Mouse (Mus musculus) heart, embryonic 13.5 days (tissue): Measurements from ENCODE around the gene Arhgap17. TPM values are rescaled to one million over a fixed set of nuclear protein-coding genes. Genes with fewer than 3 reads are reported as not detected.
A peak's percentile ranks its signal among the peaks of the same experiment; 100 is the strongest.

ENCODE experiments used
- ATAC-seq: fragments of 200-750 bp; cut with Nextera tagmentation; 2 replicates; pipeline ENCODE4 v1.8.0; 2017; ENCODE audit warnings: moderate TSS enrichment; ENCODE audit not compliant: insufficient number of reproducible peaks, low FRiP score, low TSS enrichment; ENCODE audit errors: extremely low read depth
- H3K27ac ChIP-seq: fragments of 300-500 bp; sonication (generic); replicated peaks from 2 replicates; pipeline ENCODE4 v1.5.1; 2015; ENCODE audit warnings: moderate library complexity, mild to moderate bottlenecking, inconsistent platforms
- H3K27me3 ChIP-seq: fragments of 300-500 bp; sonication (generic); replicated peaks from 2 replicates; pipeline ENCODE4 v1.6.1; 2015; ENCODE audit warnings: mild to moderate bottlenecking, inconsistent platforms
- H3K36me3 ChIP-seq: fragments of 300-500 bp; sonication (generic); 2 replicates; pipeline ENCODE4 v1.6.1; 2015; ENCODE audit warnings: mild to moderate bottlenecking, inconsistent platforms
- H3K4me1 ChIP-seq: fragments of 300-500 bp; sonication (generic); 2 replicates; pipeline ENCODE4 v1.6.1; 2015; ENCODE audit warnings: inconsistent platforms
- H3K4me2 ChIP-seq: fragments of 300-500 bp; sonication (generic); 2 replicates; pipeline ENCODE4 v1.6.1; 2015; ENCODE audit warnings: inconsistent platforms, mild to moderate bottlenecking, moderate library complexity
- H3K4me3 ChIP-seq: fragments of 300-500 bp; sonication (generic); 2 replicates; pipeline ENCODE4 v1.5.1; 2015; ENCODE audit warnings: moderate library complexity, mild to moderate bottlenecking, inconsistent platforms
- H3K9ac ChIP-seq: fragments of 300-500 bp; sonication (generic); 2 replicates; pipeline ENCODE4 v1.6.1; 2015; ENCODE audit warnings: inconsistent platforms, mild to moderate bottlenecking, moderate library complexity
- H3K9me3 ChIP-seq: fragments of 300-500 bp; sonication (generic); 2 replicates; pipeline ENCODE4 v1.6.1; 2016; ENCODE audit warnings: inconsistent platforms
- WGBS: fragments of 180-500 bp; shearing (Covaris S2); methylation state at CpG from one replicate; pipeline ENCODE4 v1.1.7; 2015; ENCODE audit warnings: mixed read lengths; 5-methylcytosine and 5-hydroxymethylcytosine counted together
- polyA plus RNA-seq: library from polyadenylated mRNA; unstranded; fragments of >200 nt; fragmentation: Nextera tagmentation; extraction: Ambion mirVana; gene quantifications from 2 replicates; pipeline ENCODE4 v1.2.1, GENCODE M21; 2015

Gene Arhgap17
- polyA plus RNA-seq, 1 experiment from 2014 or later, result 17.5 TPM

- no peak overlapping the region for H3K27ac ChIP-seq
- no peak for ATAC-seq
- WGBS, result 69% methylated on average over 2 of the region's 2 CpGs
- peak overlapping the region; percentile 95 for H3K9ac ChIP-seq
- peak overlapping the region; percentile 90 for H3K4me3 ChIP-seq
- no peaks in the 10 kb centered on the region for H3K9me3 ChIP-seq
- H3K4me1 ChIP-seq, result peaks cover 52% of the 10 kb centered on the region
- 0 out of 2 replicates have a peak, but pooled peaks cover 3% of the 10 kb centered on the region for H3K27me3 ChIP-seq
- H3K36me3 ChIP-seq, result no peaks in the 10 kb centered on the region
- H3K4me2 ChIP-seq, result peak overlapping the region; percentile 94
Measured at GRCm38 (mm10) chr7:123368187-123368586, 1.5 kb downstream of the Arhgap17 start.

GRCm38 (mm10) chr7:123367218-123368150 is 2.2 kb downstream of the Arhgap17 start:
- Histone ChIP-seq H3K4me3 (peak overlapping the region; percentile 90), H3K4me1 (peaks cover 52% of the 10 kb centered on the region), H3K27me3 (no peaks in the 10 kb centered on the region), H3K36me3 (no peaks in the 10 kb centered on the region), H3K4me2 (peak overlapping the region; percentile 94), H3K27ac (no peak overlapping the region), H3K9me3 (no peaks in the 10 kb centered on the region), H3K9ac (peak overlapping the region; percentile 95)
- ATAC-seq, result no peak
- 74% methylated on average over 16 of the region's 16 CpGs for WGBS

- H3K36me3 ChIP-seq, result no peaks in the 10 kb centered on the region
- H3K4me3 ChIP-seq, result no peak overlapping the region
- no peak overlapping the region for H3K9ac ChIP-seq
- WGBS, result 77% methylated on average over 8 of the region's 8 CpGs
- no peak for ATAC-seq
- peak overlapping the region; percentile 94; the same call in 1 of the 2 replicates for H3K4me2 ChIP-seq
- H3K27me3 ChIP-seq, result no peaks in the 10 kb centered on the region
- no peak overlapping the region for H3K27ac ChIP-seq
- H3K9me3 ChIP-seq, result no peaks in the 10 kb centered on the region
- peaks cover 52% of the 10 kb centered on the region for H3K4me1 ChIP-seq
Measured at GRCm38 (mm10) chr7:123366806-123367205, 2.9 kb downstream of the Arhgap17 start.

- no peak overlapping the region for H3K27ac ChIP-seq
- H3K27me3 ChIP-seq, result no peaks in the 10 kb centered on the region
- H3K9ac ChIP-seq, result no peak overlapping the region
- H3K9me3 ChIP-seq, result no peaks in the 10 kb centered on the region
- no peak overlapping the region for H3K4me2 ChIP-seq
- no peaks in the 10 kb centered on the region for H3K36me3 ChIP-seq
- peaks cover 52% of the 10 kb centered on the region for H3K4me1 ChIP-seq
- no peak overlapping the region for H3K4me3 ChIP-seq
- 73% methylated on average over 7 of the region's 7 CpGs for WGBS
- ATAC-seq, result no peak
Measured at GRCm38 (mm10) chr7:123365876-123366741, 3.6 kb downstream of the Arhgap17 start.

GRCm38 (mm10) chr7:123363971-123364370 is 5.7 kb downstream of the Arhgap17 start:
- H3K4me1 ChIP-seq, result peaks cover 57% of the 10 kb centered on the region

GRCm38 (mm10) chr7:123362806-123363205 is 6.9 kb downstream of the Arhgap17 start:
- Histone ChIP-seq H3K27ac (no peak overlapping the region), H3K27me3 (no peaks in the 10 kb centered on the region), H3K4me2 (no peak overlapping the region), H3K36me3 (no peaks in the 10 kb centered on the region), H3K4me1 (peaks cover 45% of the 10 kb centered on the region), H3K9me3 (no peaks in the 10 kb centered on the region), H3K9ac (no peak overlapping the region), H3K4me3 (no peak overlapping the region)
- 75% methylated on average over 3 of the region's 3 CpGs for WGBS
- no peak for ATAC-seq

More at GRCm38 (mm10) chr7:123363971-123364370, 5.7 kb downstream of the Arhgap17 start:
- Histone ChIP-seq H3K4me3 (no peak overlapping the region), H3K9me3 (no peaks in the 10 kb centered on the region), H3K27me3 (no peaks in the 10 kb centered on the region), H3K27ac (no peak overlapping the region), H3K9ac (no peak overlapping the region), H3K4me2 (no peak overlapping the region), H3K36me3 (no peaks in the 10 kb centered on the region)
- ATAC-seq, result no peak
- WGBS, result 93% methylated on average over 8 of the region's 8 CpGs

GRCm38 (mm10) chr7:123361229-123361980 is 8.3 kb downstream of the Arhgap17 start:
- no peaks in the 10 kb centered on the region for H3K9me3 ChIP-seq
- no peaks in the 10 kb centered on the region for H3K27me3 ChIP-seq
- H3K9ac ChIP-seq, result no peak overlapping the region
- ATAC-seq, result no peak
- no peak overlapping the region for H3K4me3 ChIP-seq
- peaks cover 31% of the 10 kb centered on the region for H3K4me1 ChIP-seq
- no peak overlapping the region for H3K27ac ChIP-seq
- no peak overlapping the region for H3K4me2 ChIP-seq
- WGBS, result 84% methylated on average over 7 of the region's 7 CpGs
- peaks cover 6% of the 10 kb centered on the region; the same call in 1 of the 2 replicates for H3K36me3 ChIP-seq

GRCm38 (mm10) chr7:123360185-123360584 is 9.5 kb downstream of the Arhgap17 start:
- Histone ChIP-seq H3K9me3 (no peaks in the 10 kb centered on the region), H3K9ac (0 out of 2 replicates have a peak overlapping the region, but pooled peaks have one; percentile 21), H3K27me3 (no peaks in the 10 kb centered on the region), H3K4me3 (no peak overlapping the region), H3K4me1 (peaks cover 24% of the 10 kb centered on the region), H3K27ac (no peak overlapping the region), H3K4me2 (peak overlapping the region; percentile 46), H3K36me3 (peaks cover 6% of the 10 kb centered on the region; the same call in 1 of the 2 replicates)
- ATAC-seq, result no peak
- WGBS, result 50% methylated on average over 5 of the region's 5 CpGs

- H3K27me3 ChIP-seq, result no peaks in the 10 kb centered on the region
- no peak for ATAC-seq
- H3K9me3 ChIP-seq, result no peaks in the 10 kb centered on the region
- peaks cover 6% of the 10 kb centered on the region; the same call in 1 of the 2 replicates for H3K36me3 ChIP-seq
- 85% methylated on average over 7 of the region's 7 CpGs for WGBS
- no peak overlapping the region for H3K27ac ChIP-seq
- H3K4me2 ChIP-seq, result no peak overlapping the region
- no peak overlapping the region for H3K9ac ChIP-seq
- H3K4me3 ChIP-seq, result no peak overlapping the region
- peaks cover 30% of the 10 kb centered on the region for H3K4me1 ChIP-seq
Measured at GRCm38 (mm10) chr7:123359101-123359500, 10.6 kb downstream of the Arhgap17 start.

GRCm38 (mm10) chr7:123356158-123356557 is 13.6 kb downstream of the Arhgap17 start:
- Histone ChIP-seq H3K9ac (no peak overlapping the region), H3K4me3 (no peak overlapping the region), H3K4me1 (peaks cover 30% of the 10 kb centered on the region), H3K9me3 (no peaks in the 10 kb centered on the region), H3K27ac (no peak overlapping the region), H3K4me2 (no peak overlapping the region), H3K36me3 (peaks cover 6% of the 10 kb centered on the region; the same call in 1 of the 2 replicates), H3K27me3 (no peaks in the 10 kb centered on the region)
- 84% methylated on average over 3 of the region's 3 CpGs for WGBS
- no peak for ATAC-seq
